Mouse (Mus musculus): ENCODE results near the gene Map3k19. TPM values are rescaled to one million over a fixed set of nuclear protein-coding genes. Genes with fewer than 3 reads are reported as not detected.

The Map3k19 gene
- polyA plus RNA-seq, 1 experiment: 0.30 TPM

GRCm38 (mm10) chr1:127830215-127830921 lies 24.5 kb downstream of the Map3k19 start:
- Histone ChIP-seq H3K4me3 (replicated peaks; ENCODE audit: control insufficient read depth, low read depth, low read length) (no peak overlapping the region), H3K4me1 (ENCODE audit: control insufficient read depth, insufficient read depth, low read length) (peaks cover 2% of the 10 kb centered on the region; the same call in 1 of the 2 replicates), H3K27ac (ENCODE audit: control insufficient read depth, insufficient read depth, low read depth, low read length, poor library complexity) (no peak overlapping the region)
- 17% methylated on average over 13 of the region's 13 CpGs for WGBS
- no peak for TF ChIP-seq CTCF (IDR thresholded peaks at IDR 0.05; ENCODE audit: control insufficient read depth, insufficient read depth, low read length)
- no peak for TF ChIP-seq POLR2A (IDR thresholded peaks at IDR 0.05; ENCODE audit: borderline replicate concordance, control insufficient read depth, low read depth, low read length)

GRCm38 (mm10) chr1:127827325-127827724 lies 27.5 kb downstream of the Map3k19 start:
- Histone ChIP-seq H3K4me1 (ENCODE audit: control insufficient read depth, insufficient read depth, low read length) (peaks cover 2% of the 10 kb centered on the region; the same call in 1 of the 2 replicates), H3K27ac (ENCODE audit: control insufficient read depth, insufficient read depth, low read depth, low read length, poor library complexity) (no peak overlapping the region), H3K4me3 (replicated peaks; ENCODE audit: control insufficient read depth, low read depth, low read length) (no peak overlapping the region)
- TF ChIP-seq CTCF (IDR thresholded peaks at IDR 0.05; ENCODE audit: control insufficient read depth, insufficient read depth, low read length): no peak
- TF ChIP-seq POLR2A (IDR thresholded peaks at IDR 0.05; ENCODE audit: borderline replicate concordance, control insufficient read depth, low read depth, low read length): no peak
- 10% methylated on average over 2 of the region's 2 CpGs for WGBS

GRCm38 (mm10) chr1:127816381-127816780 lies 38.5 kb downstream of the Map3k19 start:
- Histone ChIP-seq H3K4me1 (ENCODE audit: control insufficient read depth, insufficient read depth, low read length) (no peaks in the 10 kb centered on the region), H3K27ac (ENCODE audit: control insufficient read depth, insufficient read depth, low read depth, low read length, poor library complexity) (no peak overlapping the region), H3K4me3 (replicated peaks; ENCODE audit: control insufficient read depth, low read depth, low read length) (no peak overlapping the region)
- WGBS: 86% methylated on average over 6 of the region's 6 CpGs
- no peak for TF ChIP-seq CTCF (IDR thresholded peaks at IDR 0.05; ENCODE audit: control insufficient read depth, insufficient read depth, low read length)
- no peak for TF ChIP-seq POLR2A (IDR thresholded peaks at IDR 0.05; ENCODE audit: borderline replicate concordance, control insufficient read depth, low read depth, low read length)

GRCm38 (mm10) chr1:127812929-127813328 lies 41.9 kb downstream of the Map3k19 start:
- TF ChIP-seq CTCF (IDR thresholded peaks at IDR 0.05; ENCODE audit: control insufficient read depth, insufficient read depth, low read length) (no peak), POLR2A (IDR thresholded peaks at IDR 0.05; ENCODE audit: borderline replicate concordance, control insufficient read depth, low read depth, low read length) (no peak)
- H3K4me3 ChIP-seq (replicated peaks; ENCODE audit: control insufficient read depth, low read depth, low read length): no peak overlapping the region
- no peak overlapping the region for H3K27ac ChIP-seq (ENCODE audit: control insufficient read depth, insufficient read depth, low read depth, low read length, poor library complexity)
- no peaks in the 10 kb centered on the region for H3K4me1 ChIP-seq (ENCODE audit: control insufficient read depth, insufficient read depth, low read length)
- WGBS: 71% methylated on average over 7 of the region's 7 CpGs

GRCm38 (mm10) chr1:127808671-127809070 lies 46.2 kb downstream of the Map3k19 start:
- no peak overlapping the region for H3K4me3 ChIP-seq (replicated peaks; ENCODE audit: control insufficient read depth, low read depth, low read length)
- 94% methylated on average over 7 of the region's 7 CpGs for WGBS
- H3K4me1 ChIP-seq (ENCODE audit: control insufficient read depth, insufficient read depth, low read length): no peaks in the 10 kb centered on the region
- no peak overlapping the region for H3K27ac ChIP-seq (ENCODE audit: control insufficient read depth, insufficient read depth, low read depth, low read length, poor library complexity)
- no peak for TF ChIP-seq CTCF (IDR thresholded peaks at IDR 0.05; ENCODE audit: control insufficient read depth, insufficient read depth, low read length)
- no peak for TF ChIP-seq POLR2A (IDR thresholded peaks at IDR 0.05; ENCODE audit: borderline replicate concordance, control insufficient read depth, low read depth, low read length)

- no peak overlapping the region for H3K4me3 ChIP-seq (replicated peaks; ENCODE audit: control insufficient read depth, low read depth, low read length)
- TF ChIP-seq POLR2A (IDR thresholded peaks at IDR 0.05; ENCODE audit: borderline replicate concordance, control insufficient read depth, low read depth, low read length) (no peak), CTCF (IDR thresholded peaks at IDR 0.05; ENCODE audit: control insufficient read depth, insufficient read depth, low read length) (no peak)
- 92% methylated on average over 8 of the region's 8 CpGs for WGBS
- H3K4me1 ChIP-seq (ENCODE audit: control insufficient read depth, insufficient read depth, low read length): no peaks in the 10 kb centered on the region
- H3K27ac ChIP-seq (ENCODE audit: control insufficient read depth, insufficient read depth, low read depth, low read length, poor library complexity): no peak overlapping the region
Observed at GRCm38 (mm10) chr1:127802916-127803315, 51.9 kb downstream of the Map3k19 start.

- H3K27ac ChIP-seq (ENCODE audit: control insufficient read depth, insufficient read depth, low read depth, low read length, poor library complexity): no peak overlapping the region
- H3K4me1 ChIP-seq (ENCODE audit: control insufficient read depth, insufficient read depth, low read length): no peaks in the 10 kb centered on the region
- TF ChIP-seq POLR2A (IDR thresholded peaks at IDR 0.05; ENCODE audit: borderline replicate concordance, control insufficient read depth, low read depth, low read length): no peak
- no peak for TF ChIP-seq CTCF (IDR thresholded peaks at IDR 0.05; ENCODE audit: control insufficient read depth, insufficient read depth, low read length)
- H3K4me3 ChIP-seq (replicated peaks; ENCODE audit: control insufficient read depth, low read depth, low read length): no peak overlapping the region
- 69% methylated on average over 1 of the region's 1 CpGs for WGBS
Observed at GRCm38 (mm10) chr1:127796752-127797151, 58.1 kb downstream of the Map3k19 start.

- 54% methylated on average over 4 of the region's 4 CpGs for WGBS
- H3K27ac ChIP-seq (ENCODE audit: control insufficient read depth, insufficient read depth, low read depth, low read length, poor library complexity): no peak overlapping the region
- H3K4me1 ChIP-seq (ENCODE audit: control insufficient read depth, insufficient read depth, low read length): no peaks in the 10 kb centered on the region
- TF ChIP-seq POLR2A (IDR thresholded peaks at IDR 0.05; ENCODE audit: borderline replicate concordance, control insufficient read depth, low read depth, low read length) (no peak), CTCF (IDR thresholded peaks at IDR 0.05; ENCODE audit: control insufficient read depth, insufficient read depth, low read length) (no peak)
- H3K4me3 ChIP-seq (replicated peaks; ENCODE audit: control insufficient read depth, low read depth, low read length): no peak overlapping the region
Observed at GRCm38 (mm10) chr1:127796341-127796740, 58.5 kb downstream of the Map3k19 start.

Measured in bone marrow, adult 2 months (tissue).